Mouse (Mus musculus): ENCODE measurements at regions not wholly inside any gene's neighbourhood (a gene's known extent, or its start where the extent isn't known, plus 50 kb on each side); places are given as distances from the start of the nearest gene placed in this dataset.

GRCm38 (mm10) chr1:72002471-72003116 lies 209.5 kb downstream of the Mreg start:
- no peak for TF ChIP-seq CTCF (IDR thresholded peaks at IDR 0.05; ENCODE audit: borderline replicate concordance, insufficient read depth, low read depth, low read length)
- no peak for TF ChIP-seq POLR2A (IDR thresholded peaks at IDR 0.05; ENCODE audit: borderline replicate concordance, insufficient read depth, low read length)
